ENCODE assay signal across 21 mouse cellular contexts in the genomic region with DNA sequence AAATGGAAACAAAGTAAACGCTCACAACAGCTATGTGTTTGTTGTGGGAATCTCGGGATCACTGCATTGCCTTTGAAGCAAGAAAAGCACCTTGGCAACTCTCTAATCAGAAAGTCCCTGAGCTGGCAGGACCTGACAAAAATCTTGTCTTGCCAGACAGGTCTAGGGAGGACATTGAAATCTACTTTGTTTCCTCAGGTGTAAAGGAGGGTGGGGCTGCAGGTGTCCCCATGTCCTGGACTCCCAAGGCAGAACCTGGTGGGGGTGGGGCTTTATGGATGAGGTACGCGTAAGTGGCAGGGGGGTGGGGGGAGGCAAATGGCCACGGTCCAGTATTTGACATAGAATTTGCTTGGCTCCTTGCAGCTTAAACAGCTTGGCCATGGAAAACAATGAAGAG. TPM values are rescaled to one million over a fixed set of nuclear protein-coding genes. Genes with fewer than 3 reads are reported as not detected.
DNase-seq lines count a peak whose midpoint lies in the region; ATAC-seq and TF ChIP-seq lines count a peak whose summit lies in the region.
"Had no signal": no experiment of that assay in that cellular context is flagged by ENCODE, and none has a peak within 500 bp of the region (broad histone marks: within the 10 kb centered on the region; RNA-seq: fewer than 3 reads in every experiment).

No protein-coding gene starts in this region.

- no peak overlapping the region for H3K9ac ChIP-seq in forebrain, postnatal 0 days
- H3K9ac ChIP-seq in forebrain, embryonic 12.5 days: no peak overlapping the region
- H3K9ac ChIP-seq in lung, embryonic 14.5 days: no peak overlapping the region
- H3K9ac ChIP-seq in lung, postnatal 0 days (replicated peaks; ENCODE audit: low read depth): no peak overlapping the region
- H3K9ac ChIP-seq: forebrain, embryonic 13.5 days; neural tube, embryonic 12.5 days had no signal

- no peaks in the 10 kb centered on the region for H3K27me3 ChIP-seq in forebrain, postnatal 0 days (ENCODE audit: insufficient read depth, low read length)
- H3K27me3 ChIP-seq in forebrain, embryonic 12.5 days: peaks cover 4% of the 10 kb centered on the region; the same call in 1 of the 2 replicates
- no peaks in the 10 kb centered on the region for H3K27me3 ChIP-seq in lung, embryonic 14.5 days (ENCODE audit: insufficient read depth, low read length)
- no peaks in the 10 kb centered on the region for H3K27me3 ChIP-seq in lung, postnatal 0 days (replicated peaks; ENCODE audit: insufficient read depth, low read length)
- H3K27me3 ChIP-seq: forebrain, embryonic 13.5 days; neural tube, embryonic 12.5 days had no signal

- 62% methylated on average over 5 of the region's 5 CpGs for WGBS in forebrain, postnatal 0 days
- WGBS in forebrain, embryonic 12.5 days: 78% methylated on average over 5 of the region's 5 CpGs
- 40% methylated on average over 5 of the region's 5 CpGs for WGBS in lung, embryonic 14.5 days
- WGBS in lung, postnatal 0 days: 45% methylated on average over 5 of the region's 5 CpGs

- no peaks in the 10 kb centered on the region for H3K36me3 ChIP-seq in forebrain, postnatal 0 days (ENCODE audit: insufficient read depth)
- no peaks in the 10 kb centered on the region for H3K36me3 ChIP-seq in forebrain, embryonic 12.5 days (replicated peaks)
- no peaks in the 10 kb centered on the region for H3K36me3 ChIP-seq in lung, embryonic 14.5 days (ENCODE audit: insufficient read depth)
- no peaks in the 10 kb centered on the region for H3K36me3 ChIP-seq in lung, postnatal 0 days (ENCODE audit: insufficient read depth, low read length)
- H3K36me3 ChIP-seq: neural tube, embryonic 12.5 days had no signal

- no peaks in the 10 kb centered on the region for H3K4me1 ChIP-seq in forebrain, postnatal 0 days (ENCODE audit: insufficient read depth)
- H3K4me1 ChIP-seq in forebrain, embryonic 12.5 days: peaks cover 3% of the 10 kb centered on the region; the same call in 1 of the 2 replicates
- no peaks in the 10 kb centered on the region for H3K4me1 ChIP-seq in lung, embryonic 14.5 days (ENCODE audit: insufficient read depth)
- H3K4me1 ChIP-seq in lung, postnatal 0 days (ENCODE audit: insufficient read depth, low read depth, low read length): no peaks in the 10 kb centered on the region; the same call in 1 of the 2 replicates
- H3K4me1 ChIP-seq: forebrain, embryonic 13.5 days; neural tube, embryonic 12.5 days had no signal

- no peak overlapping the region for H3K27ac ChIP-seq in forebrain, postnatal 0 days (ENCODE audit: low read depth, low read length)
- no peak overlapping the region for H3K27ac ChIP-seq in forebrain, embryonic 12.5 days
- peak overlapping the region; percentile 73; the same call in 1 of the 2 replicates for H3K27ac ChIP-seq in lung, embryonic 14.5 days (ENCODE audit: low read depth)
- no peak overlapping the region for H3K27ac ChIP-seq in lung, postnatal 0 days (ENCODE audit: low read length)
- H3K27ac ChIP-seq: forebrain, embryonic 13.5 days; gastrocnemius, adult 2 months; neural tube, embryonic 12.5 days had no signal

- no peak for ATAC-seq in forebrain, postnatal 0 days
- ATAC-seq in forebrain, embryonic 12.5 days (ENCODE audit: low FRiP score): no peak
- peak; percentile 12; the same call in 1 of the 2 replicates for ATAC-seq in lung, embryonic 14.5 days (ENCODE audit: insufficient read depth)
- peak; percentile 60 for ATAC-seq in lung, postnatal 0 days
- ATAC-seq in erythroid progenitor cell, adult 5-6 weeks (replicated peaks; ENCODE audit: low FRiP score, poor library complexity, severe bottlenecking): no peak
- ATAC-seq: forebrain, embryonic 13.5 days; hindbrain, embryonic 16.5 days; midbrain, embryonic 16.5 days had no signal

- no peak for TF ChIP-seq EP300 in lung, postnatal 0 days (IDR thresholded peaks at IDR 0.05)

- no peak for DNase-seq in forebrain, postnatal 0 days
- no peak for DNase-seq in lung, embryonic 14.5 days
- DNase-seq in lung, postnatal 25 days (ENCODE audit: low spot score): no peak
- DNase-seq in lung, postnatal 0 days (ENCODE audit: low spot score): no peak
- peak; percentile 50 for DNase-seq in testis, postnatal 10 days (ENCODE audit: low spot score)
- DNase-seq in cerebellum, postnatal 14 days: no peak
- DNase-seq: adrenal gland, adult 8-10 months; cerebellum, adult 8-10 months; gastrocnemius, adult 2 months; thymus, postnatal 25 days had no signal

- peak overlapping the region; percentile 41; the same call in 1 of the 2 replicates for H3K4me2 ChIP-seq in forebrain, postnatal 0 days (ENCODE audit: low read depth)
- no peak overlapping the region for H3K4me2 ChIP-seq in forebrain, embryonic 12.5 days
- 0 out of 2 replicates have a peak overlapping the region, but pooled peaks have one; percentile 19 for H3K4me2 ChIP-seq in lung, embryonic 14.5 days
- H3K4me2 ChIP-seq in lung, postnatal 0 days (replicated peaks; ENCODE audit: low read depth, low read length): peak overlapping the region; percentile 28; the same call in 1 of the 2 replicates

- TF ChIP-seq CTCF in forebrain, postnatal 0 days (IDR thresholded peaks at IDR 0.05; ENCODE audit: low read depth): no peak
- TF ChIP-seq CTCF in lung, embryonic 14.5 days (IDR thresholded peaks at IDR 0.05; ENCODE audit: low read depth): no peak
- no peak for TF ChIP-seq CTCF in lung, postnatal 0 days (IDR thresholded peaks at IDR 0.05)

- H3K9me3 ChIP-seq in forebrain, postnatal 0 days (ENCODE audit: low read length): no peaks in the 10 kb centered on the region
- H3K9me3 ChIP-seq in forebrain, embryonic 12.5 days: 0 out of 2 replicates have a peak, but pooled peaks cover 2% of the 10 kb centered on the region
- H3K9me3 ChIP-seq in lung, embryonic 14.5 days (ENCODE audit: low read depth, low read length): no peaks in the 10 kb centered on the region
- H3K9me3 ChIP-seq in lung, postnatal 0 days (ENCODE audit: low read length): no peaks in the 10 kb centered on the region
- H3K9me3 ChIP-seq: forebrain, embryonic 13.5 days; neural tube, embryonic 12.5 days had no signal

- no peak overlapping the region for H3K4me3 ChIP-seq in forebrain, postnatal 0 days (ENCODE audit: low read depth, low read length)
- H3K4me3 ChIP-seq in forebrain, embryonic 12.5 days (replicated peaks): no peak overlapping the region
- H3K4me3 ChIP-seq in lung, embryonic 14.5 days (ENCODE audit: low read depth, low read length): no peak overlapping the region
- no peak overlapping the region for H3K4me3 ChIP-seq in lung, postnatal 0 days (ENCODE audit: low read depth, low read length)
- H3K4me3 ChIP-seq: forebrain, embryonic 13.5 days; gastrocnemius, adult 2 months; neural tube, embryonic 12.5 days had no signal

RNA-seq across cellular contexts. Expression of gene Srsf5, which starts 21.7 kb away (rescaled TPM):
- total RNA-seq in forebrain, postnatal 0 days (2014; rRNA removed): 344 and 488 TPM in 2 replicates
- polyA plus RNA-seq in forebrain, postnatal 0 days (2015; fragmentation: Nextera tagmentation; extraction: Ambion mirVana): 488 and 529 TPM in 2 replicates
- polyA plus RNA-seq in forebrain, embryonic 12.5 days (2016; fragmentation: Nextera tagmentation; extraction: Ambion mirVana): 656 and 658 TPM in 2 replicates
- 357 and 378 TPM in 2 replicates for polyA plus RNA-seq in lung, embryonic 14.5 days (2014; fragmentation: Nextera tagmentation; extraction: Ambion mirVana)
- polyA plus RNA-seq in lung, postnatal 0 days (2015; fragmentation: Nextera tagmentation; extraction: Ambion mirVana): 442 and 529 TPM in 2 replicates
- total RNA-seq in erythroid progenitor cell, adult 5-6 weeks (2015; ENCODE audit: low replicate concordance): 223 and 278 TPM in 2 replicates
- total RNA-seq in erythroid progenitor cell, adult 5-6 weeks (2017; ENCODE audit: low replicate concordance): 504 and 624 TPM in 2 replicates

RNA-seq across cellular contexts. Expression of gene Slc10a1, which starts 44.9 kb away (rescaled TPM):
- total RNA-seq in forebrain, postnatal 0 days (2014; rRNA removed): not detected in 2 replicates
- not detected in 2 replicates for polyA plus RNA-seq in forebrain, postnatal 0 days (2015; fragmentation: Nextera tagmentation; extraction: Ambion mirVana)
- polyA plus RNA-seq in forebrain, embryonic 12.5 days (2016; fragmentation: Nextera tagmentation; extraction: Ambion mirVana): 0.99 and 1.4 TPM in 2 replicates
- 0.53 and 1.0 TPM in 2 replicates for polyA plus RNA-seq in lung, embryonic 14.5 days (2014; fragmentation: Nextera tagmentation; extraction: Ambion mirVana)
- polyA plus RNA-seq in lung, postnatal 0 days (2015; fragmentation: Nextera tagmentation; extraction: Ambion mirVana): 0.47 and 0.57 TPM in 2 replicates
- total RNA-seq in erythroid progenitor cell, adult 5-6 weeks (2015; ENCODE audit: low replicate concordance): not detected in 2 replicates
- 0.64 TPM in 1 of 2 replicates, not detected in the other for total RNA-seq in erythroid progenitor cell, adult 5-6 weeks (2017; ENCODE audit: low replicate concordance)
- total RNA-seq: gastrocnemius, adult 2 months; heart, adult 8-10 months; heart, postnatal 14 days; left cerebral cortex, adult 8-10 months had no signal
- polyA plus RNA-seq: large intestine, adult 2 months; spleen, adult 2 months had no signal

Comparison
In these comparisons a context has a peak if more than half of its experiments do, and no peak if none do; other contexts are left out.
1. ATAC-seq: peak in lung, embryonic 14.5 days (single experiment) and lung, postnatal 0 days (single experiment); none in forebrain, postnatal 0 days (single experiment), forebrain, embryonic 12.5 days (single experiment) and erythroid progenitor cell, adult 5-6 weeks (single experiment).